Mouse (Mus musculus) adipocyte (in vitro differentiated cells): Measurements from ENCODE around the gene Lgi4.

Source experiments
- DNase-seq: peaks from one replicate; pipeline ENCODE4 v3.0.0-alpha.2; 2016; ENCODE audit warnings: low spot score

Gene Lgi4

GRCm38 (mm10) chr7:31052251-31052635 lies 6.9 kb upstream of the Lgi4 start:
- DNase-seq: no peak

GRCm38 (mm10) chr7:31052636-31053434 lies 6.3 kb upstream of the Lgi4 start:
- no peak for DNase-seq

GRCm38 (mm10) chr7:31053882-31054447 lies 5.2 kb upstream of the Lgi4 start:
- no peak for DNase-seq

GRCm38 (mm10) chr7:31054661-31055320 lies 4.4 kb upstream of the Lgi4 start:
- DNase-seq: no peak

- peak; percentile 81 for DNase-seq
These were observed 3.8 kb upstream of the Lgi4 start for GRCm38 (mm10) chr7:31055354-31055824.

GRCm38 (mm10) chr7:31055883-31056282 lies 3.3 kb upstream of the Lgi4 start:
- peak; percentile 80 for DNase-seq

- DNase-seq: no peak
These were observed 2.7 kb upstream of the Lgi4 start for GRCm38 (mm10) chr7:31056448-31056847.

GRCm38 (mm10) chr7:31057071-31057470 lies 2.1 kb upstream of the Lgi4 start, which contains the start of gene Fxyd1:
Fxyd1 (minus strand) TSS chr7:31057199.
- DNase-seq: no peak

GRCm38 (mm10) chr7:31057730-31058129 lies 1.4 kb upstream of the Lgi4 start:
- DNase-seq: no peak

- DNase-seq: no peak
These were observed 931 bp upstream of the Lgi4 start for GRCm38 (mm10) chr7:31058211-31058610.

- no peak for DNase-seq
These were observed 928 bp downstream of the Lgi4 start for GRCm38 (mm10) chr7:31059919-31060620.

- no peak for DNase-seq
These were observed 1.5 kb downstream of the Lgi4 start for GRCm38 (mm10) chr7:31060621-31061010.

- no peak for DNase-seq
These were observed 4.0 kb downstream of the Lgi4 start for GRCm38 (mm10) chr7:31063074-31063560.

- DNase-seq: no peak
These were observed 8.7 kb downstream of the Lgi4 start for GRCm38 (mm10) chr7:31067836-31068235.

GRCm38 (mm10) chr7:31069491-31069890 lies 10.3 kb downstream of the Lgi4 start:
- DNase-seq: no peak

- DNase-seq: no peak
These were observed 11.2 kb downstream of the Lgi4 start for GRCm38 (mm10) chr7:31070324-31070723.

- no peak for DNase-seq
These were observed 13.2 kb downstream of the Lgi4 start for GRCm38 (mm10) chr7:31072326-31072725.

GRCm38 (mm10) chr7:31073546-31073945 lies 14.4 kb downstream of the Lgi4 start:
- DNase-seq: no peak

GRCm38 (mm10) chr7:31074061-31074712 lies 15.0 kb downstream of the Lgi4 start:
- DNase-seq: peak; percentile 35

GRCm38 (mm10) chr7:31074713-31075069 lies 15.5 kb downstream of the Lgi4 start:
- no peak for DNase-seq

- no peak for DNase-seq
These were observed 17.4 kb downstream of the Lgi4 start, which contains the start of gene Fxyd3 for GRCm38 (mm10) chr7:31076492-31076891. Fxyd3 (minus strand) TSS chr7:31076704.

- DNase-seq: no peak
These were observed 18.3 kb downstream of the Lgi4 start for GRCm38 (mm10) chr7:31077470-31077869.
